Mouse (Mus musculus) right cerebral cortex, postnatal 25 days (tissue): Measurements from ENCODE around the gene Gas2l3.

Experiments
- DNase-seq: peaks from one replicate; pipeline ENCODE4 v3.0.0; 2022

Gas2l3 gene

GRCm38 (mm10) chr10:89392687-89393086 is 51.1 kb downstream of the Gas2l3 start:
- DNase-seq: no peak

- no peak for DNase-seq
Observed at GRCm38 (mm10) chr10:89391571-89392163, 52.1 kb downstream of the Gas2l3 start.

- no peak for DNase-seq
Observed at GRCm38 (mm10) chr10:89386461-89386860, 57.3 kb downstream of the Gas2l3 start.

GRCm38 (mm10) chr10:89383462-89383861 is 60.3 kb downstream of the Gas2l3 start:
- peak; percentile 40 for DNase-seq

- DNase-seq: no peak
Observed at GRCm38 (mm10) chr10:89377750-89378149, 66.0 kb downstream of the Gas2l3 start.

- no peak for DNase-seq
Observed at GRCm38 (mm10) chr10:89370051-89370450, 73.7 kb downstream of the Gas2l3 start.

- DNase-seq: no peak
Observed at GRCm38 (mm10) chr10:89358933-89359332, 84.8 kb downstream of the Gas2l3 start.
